Comparison of ENCODE assay signal across 16 mouse cellular contexts in the genomic region with DNA sequence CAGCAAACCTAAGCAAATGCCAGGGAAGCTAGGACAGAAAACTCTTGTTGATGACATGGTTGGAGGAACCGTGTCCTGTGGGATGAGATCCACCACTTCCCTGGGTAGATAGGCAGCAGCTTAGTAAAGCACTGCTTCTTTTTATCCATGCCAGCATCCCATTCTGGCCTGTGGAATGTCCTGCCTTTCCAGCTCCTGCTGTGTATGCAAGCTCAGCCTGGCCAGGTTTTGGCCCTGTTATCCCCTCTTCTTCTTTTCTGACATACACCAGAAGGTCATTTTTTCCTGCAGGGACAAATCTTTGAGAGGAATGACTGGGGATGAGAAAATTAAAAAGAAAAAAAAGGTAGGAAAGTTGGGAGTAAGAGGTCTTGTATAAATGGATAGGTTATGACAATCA. TPM values are rescaled to one million over a fixed set of nuclear protein-coding genes. Genes with fewer than 3 reads are reported as not detected.
DNase-seq lines count a peak whose midpoint lies in the region; ATAC-seq and TF ChIP-seq lines count a peak whose summit lies in the region.
"Not testable (repeated sequence)": the region's sequence is repeated elsewhere in the genome, so short reads cannot be mapped to it uniquely, and the experiment has no call there.
"Had no signal": no experiment of that assay in that cellular context is flagged by ENCODE, and none has a peak within 500 bp of the region (broad histone marks: within the 10 kb centered on the region; RNA-seq: fewer than 3 reads in every experiment).

No protein-coding gene starts in this region.

- ATAC-seq in cerebellum, adult (ENCODE audit: insufficient number of reproducible peaks, low FRiP score, low TSS enrichment), result peak; percentile 79

- not testable (repeated sequence) for H3K4me3 ChIP-seq in cerebellum, adult 2 months (replicated peaks; ENCODE audit: insufficient read depth, low read depth, low read length)

- TF ChIP-seq POLR2A in cerebellum, adult 2 months (IDR thresholded peaks at IDR 0.05; ENCODE audit: borderline replicate concordance, insufficient read depth, low read length), result not testable (repeated sequence)

- peak; percentile 51 for DNase-seq in cerebellum, adult 11-12 months
- peak; percentile 37 to 61 for DNase-seq in cerebellum, adult 2 months
- peak; percentile 60 for DNase-seq in cerebellum, adult 9-10 months
- peak; percentile 23 to 38 for DNase-seq in cerebellum, postnatal 25 days

- TF ChIP-seq CTCF in cerebellum, adult 2 months (IDR thresholded peaks at IDR 0.05; ENCODE audit: borderline replicate concordance, insufficient read depth, low read depth, low read length), result not testable (repeated sequence)

- not testable (repeated sequence) for H3K27me3 ChIP-seq in cerebellum, adult 2 months (ENCODE audit: control insufficient read depth, insufficient read depth, low read length)

- H3K4me1 ChIP-seq in cerebellum, adult 2 months (ENCODE audit: control insufficient read depth, insufficient read depth, low read length), result not testable (repeated sequence)

- WGBS in cerebellum, adult 2 months, result 15% methylated on average over 1 of the region's 1 CpGs

- not testable (repeated sequence) for H3K27ac ChIP-seq in cerebellum, adult 2 months (ENCODE audit: insufficient read depth, low read length)

RNA-seq across cellular contexts. Expression of gene Gal3st2b, which starts 17.3 kb away (rescaled TPM):
- polyA plus RNA-seq in cerebellum, adult 2 months (2012; rRNA removed), result 0.11 TPM in 1 of 2 replicates, not detected in the other
- polyA plus RNA-seq: CD4-positive, CD25-positive, alpha-beta regulatory T cell, adult 4 months; embryonic facial prominence, embryonic 11.5 days; embryonic facial prominence, embryonic 13.5 days; erythroblast, embryonic 14.5 days; forebrain, embryonic 10.5 days; forebrain, embryonic 14.5 days; G1E had no signal

RNA-seq across cellular contexts. Expression of gene Gal3st2c, which starts 54.9 kb away (rescaled TPM):
- polyA plus RNA-seq in cerebellum, adult 2 months (2012; rRNA removed), result not detected in 2 replicates
- polyA plus RNA-seq: embryonic facial prominence, embryonic 11.5 days; embryonic facial prominence, embryonic 13.5 days; embryonic facial prominence, embryonic 15.5 days; erythroblast, embryonic 14.5 days; forebrain, embryonic 10.5 days; forebrain, embryonic 12.5 days; forebrain, embryonic 14.5 days; forebrain, embryonic 16.5 days; frontal cortex, adult 2 months; G1E had no signal
